Mouse (Mus musculus) stomach, embryonic 16.5 days (tissue): ENCODE results near the gene Tanc2. TPM values are rescaled to one million over a fixed set of nuclear protein-coding genes. Genes with fewer than 3 reads are reported as not detected.

Experiments
- ATAC-seq: fragments of 200-750 bp; cut with Nextera tagmentation; 2 replicates; pipeline ENCODE4 v1.8.0; 2017; ENCODE audit warnings: moderate number of reproducible peaks, moderate TSS enrichment; ENCODE audit not compliant: insufficient read depth, low FRiP score
- H3K27ac ChIP-seq: fragments of 300-500 bp; sonication (generic); 2 replicates; pipeline ENCODE4 v1.5.1; 2014; ENCODE audit warnings: low read length
- H3K27me3 ChIP-seq: fragments of 300-500 bp; sonication (generic); 2 replicates; pipeline ENCODE4 v1.6.1; 2014; ENCODE audit warnings: low read length, control low read depth, mixed read lengths; ENCODE audit not compliant: control insufficient read depth, insufficient read depth
- H3K36me3 ChIP-seq: fragments of 300-500 bp; sonication (generic); 2 replicates; pipeline ENCODE4 v1.6.1; 2014; ENCODE audit warnings: low read length; ENCODE audit not compliant: control insufficient read depth, insufficient read depth
- H3K4me1 ChIP-seq: fragments of 300-500 bp; sonication (generic); 2 replicates; pipeline ENCODE4 v1.6.1; 2014; ENCODE audit warnings: low read length, control low read depth, mixed read lengths; ENCODE audit not compliant: control insufficient read depth, insufficient read depth
- H3K4me2 ChIP-seq: fragments of 300-500 bp; sonication (generic); 2 replicates; pipeline ENCODE4 v1.6.1; 2014; ENCODE audit warnings: low read depth, low read length, mixed read lengths
- H3K4me3 ChIP-seq: fragments of 300-500 bp; sonication (generic); replicated peaks from 2 replicates; pipeline ENCODE4 v1.5.1; 2014; ENCODE audit warnings: mild to moderate bottlenecking, low read length
- H3K9ac ChIP-seq: fragments of 300-500 bp; sonication (generic); 2 replicates; pipeline ENCODE4 v1.6.1; 2014; ENCODE audit warnings: low read length
- H3K9me3 ChIP-seq: fragments of 300-500 bp; sonication (generic); replicated peaks from 2 replicates; pipeline ENCODE4 v1.6.1; 2016; ENCODE audit warnings: low read length, control low read depth; ENCODE audit not compliant: control insufficient read depth
- WGBS: fragments of 180-500 bp; shearing (Covaris S2); extraction: QIAGEN DNeasy Blood & Tissue Kit; methylation state at CpG from one replicate; pipeline ENCODE4 v1.1.7; 2014; 5-methylcytosine and 5-hydroxymethylcytosine counted together
- polyA plus RNA-seq: library from polyadenylated mRNA; unstranded; fragments of >200 nt; fragmentation: Nextera tagmentation; extraction: Ambion mirVana; gene quantifications from 2 replicates; pipeline ENCODE4 v1.2.1, GENCODE M21; 2015

Gene Tanc2
- polyA plus RNA-seq, 1 experiment from 2014 or later = 6.7 TPM

DNA sequence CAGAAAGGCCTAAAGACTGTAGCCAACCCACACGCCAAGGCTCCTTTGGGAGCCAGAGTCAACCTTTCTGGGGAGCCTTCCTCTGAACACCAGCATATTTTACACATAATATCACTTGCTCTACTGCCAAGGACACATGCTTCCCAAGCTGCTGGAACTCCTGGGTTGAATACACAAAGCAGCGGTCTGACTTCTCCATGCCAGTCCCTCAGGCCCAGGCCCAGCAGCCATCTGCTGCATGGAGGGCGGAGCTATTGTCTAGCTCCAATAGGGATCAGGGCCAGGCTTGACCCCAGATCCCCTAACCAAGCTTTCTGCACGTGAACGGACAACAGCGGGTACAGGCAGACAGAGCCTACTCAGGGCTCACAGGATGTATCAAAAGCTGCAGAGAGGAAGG lies 345.0 kb downstream of the Tanc2 start:
- no peaks in the 10 kb centered on the region for H3K36me3 ChIP-seq
- H3K4me1 ChIP-seq = 0 out of 2 replicates have a peak, but pooled peaks cover 9% of the 10 kb centered on the region
- H3K9ac ChIP-seq = no peak overlapping the region
- peak; percentile 41; the same call in 1 of the 2 replicates for ATAC-seq
- no peak overlapping the region for H3K4me3 ChIP-seq
- H3K27me3 ChIP-seq = no peaks in the 10 kb centered on the region
- H3K4me2 ChIP-seq = no peak overlapping the region
- H3K9me3 ChIP-seq = no peaks in the 10 kb centered on the region
- H3K27ac ChIP-seq = peak overlapping the region; percentile 41
- 60% methylated on average over 6 of the region's 6 CpGs for WGBS

DNA sequence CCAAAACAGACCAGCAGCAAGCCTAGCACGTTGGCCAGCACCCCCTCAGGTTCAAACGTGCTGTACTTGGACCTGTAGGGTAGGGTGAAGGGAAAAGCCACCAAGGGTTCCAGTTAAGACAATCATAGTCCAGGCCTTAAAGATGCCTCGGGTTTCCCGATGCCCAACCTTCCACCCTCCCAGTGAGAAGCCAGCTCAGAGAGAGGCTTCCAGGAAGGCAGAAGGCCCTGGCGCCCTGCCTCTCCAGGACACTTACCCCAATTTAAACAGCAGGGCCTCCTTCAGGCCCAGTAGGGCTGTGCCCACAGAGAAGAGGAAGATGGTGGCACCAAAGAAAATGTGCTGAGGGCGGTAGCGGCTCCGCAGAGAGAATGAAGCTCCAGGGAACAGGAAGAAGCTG lies 345.7 kb downstream of the Tanc2 start:
- H3K4me1 ChIP-seq = 0 out of 2 replicates have a peak, but pooled peaks cover 9% of the 10 kb centered on the region
- no peak overlapping the region for H3K27ac ChIP-seq
- 91% methylated on average over 8 of the region's 8 CpGs for WGBS
- no peak overlapping the region for H3K4me2 ChIP-seq
- H3K27me3 ChIP-seq = no peaks in the 10 kb centered on the region
- H3K9me3 ChIP-seq = no peaks in the 10 kb centered on the region
- no peaks in the 10 kb centered on the region for H3K36me3 ChIP-seq
- no peak overlapping the region for H3K4me3 ChIP-seq
- H3K9ac ChIP-seq = no peak overlapping the region
- ATAC-seq = no peak

DNA sequence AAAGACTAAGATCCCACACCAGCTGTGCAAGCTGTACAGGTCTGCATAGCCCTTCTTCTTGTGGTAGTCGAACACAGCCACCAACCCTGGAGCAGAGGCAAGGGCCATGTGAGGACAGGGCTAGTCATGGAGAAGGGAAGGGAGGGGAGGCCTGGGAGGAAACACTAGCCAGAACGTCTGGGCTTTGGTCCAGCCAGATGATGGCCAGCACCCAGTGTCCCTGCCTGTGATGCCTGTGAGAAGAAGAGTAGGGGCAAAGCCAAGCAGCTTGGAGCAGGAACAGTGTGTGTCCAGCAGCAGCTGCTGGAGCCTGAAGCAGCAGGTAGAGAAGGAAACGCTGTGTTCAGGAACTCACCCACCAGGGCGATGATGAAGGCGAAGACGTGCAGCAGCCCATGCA lies 346.4 kb downstream of the Tanc2 start:
- Histone ChIP-seq H3K27me3 (no peaks in the 10 kb centered on the region), H3K4me2 (no peak overlapping the region), H3K4me1 (0 out of 2 replicates have a peak, but pooled peaks cover 9% of the 10 kb centered on the region), H3K36me3 (no peaks in the 10 kb centered on the region), H3K27ac (no peak overlapping the region), H3K9me3 (no peaks in the 10 kb centered on the region), H3K9ac (no peak overlapping the region), H3K4me3 (no peak overlapping the region)
- 85% methylated on average over 6 of the region's 6 CpGs for WGBS
- no peak for ATAC-seq

DNA sequence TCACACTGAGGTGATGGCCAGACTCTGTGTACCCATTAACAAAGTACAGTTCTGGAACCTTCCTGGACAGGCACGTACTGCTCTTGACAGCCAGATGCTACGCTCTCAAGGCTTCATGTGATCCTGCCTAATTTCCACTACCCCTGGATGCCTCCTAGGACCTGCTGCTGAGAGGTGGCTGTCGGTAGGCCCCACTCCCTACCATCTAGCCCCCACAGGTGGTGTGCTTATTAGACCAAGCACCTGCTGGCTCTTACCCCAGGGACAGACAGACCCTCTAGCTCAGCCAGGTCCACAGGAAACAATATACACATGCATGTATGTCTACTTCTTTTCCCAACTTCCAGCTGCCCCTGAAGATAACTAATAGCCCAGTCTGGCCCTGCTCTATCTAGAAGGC lies 347.2 kb downstream of the Tanc2 start:
- Histone ChIP-seq H3K4me1 (0 out of 2 replicates have a peak, but pooled peaks cover 9% of the 10 kb centered on the region), H3K27me3 (no peaks in the 10 kb centered on the region), H3K27ac (no peak overlapping the region), H3K4me2 (no peak overlapping the region), H3K9me3 (no peaks in the 10 kb centered on the region), H3K4me3 (no peak overlapping the region), H3K9ac (no peak overlapping the region), H3K36me3 (no peaks in the 10 kb centered on the region)
- no peak for ATAC-seq
- WGBS = 87% methylated on average over 3 of the region's 3 CpGs

DNA sequence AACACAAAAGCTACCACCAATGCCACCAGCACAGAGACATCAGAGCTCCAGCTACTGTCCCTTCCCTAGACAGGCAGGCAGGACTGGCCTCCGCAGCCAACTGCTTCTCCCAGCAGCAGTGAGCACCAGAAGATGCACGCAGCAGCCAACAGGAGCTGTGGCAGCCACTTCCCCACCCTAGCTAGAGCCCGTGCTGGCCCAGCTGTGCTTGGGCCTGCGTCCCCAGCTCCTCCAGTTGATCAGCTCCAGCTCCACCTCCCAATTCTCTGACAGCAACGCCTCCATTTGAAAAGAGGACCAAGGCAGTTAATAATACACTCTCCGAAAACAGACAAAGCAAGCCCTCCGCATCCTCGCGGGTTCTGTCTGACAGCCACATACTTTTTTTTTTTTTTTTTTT lies 349.0 kb downstream of the Tanc2 start:
- H3K27me3 ChIP-seq = no peaks in the 10 kb centered on the region
- no peak overlapping the region for H3K4me3 ChIP-seq
- ATAC-seq = no peak
- no peak overlapping the region for H3K27ac ChIP-seq
- 0 out of 2 replicates have a peak, but pooled peaks cover 8% of the 10 kb centered on the region for H3K4me1 ChIP-seq
- no peaks in the 10 kb centered on the region for H3K36me3 ChIP-seq
- no peaks in the 10 kb centered on the region for H3K9me3 ChIP-seq
- 58% methylated on average over 9 of the region's 9 CpGs for WGBS
- H3K9ac ChIP-seq = no peak overlapping the region
- H3K4me2 ChIP-seq = no peak overlapping the region

DNA sequence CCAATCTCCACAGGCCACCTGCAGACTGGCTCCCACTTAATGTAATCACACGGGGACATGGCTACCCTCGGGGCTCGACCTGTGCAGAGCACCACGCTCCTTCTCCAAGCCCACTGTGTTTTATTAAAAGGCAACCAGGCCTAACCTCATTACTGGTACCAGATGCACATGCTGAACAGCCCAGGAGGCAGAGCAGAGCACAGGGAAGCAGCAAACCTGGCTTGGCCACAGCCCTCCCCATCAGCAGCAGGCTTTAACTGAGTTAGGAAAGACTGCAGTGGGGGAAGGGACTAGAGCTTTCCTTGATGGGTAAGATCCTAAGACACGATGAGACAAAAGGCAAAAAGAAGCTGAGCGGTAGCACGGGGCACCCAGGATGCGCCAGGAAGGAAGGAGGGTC lies 352.2 kb downstream of the Tanc2 start:
- no peak for ATAC-seq
- Histone ChIP-seq H3K9ac (no peak overlapping the region), H3K27ac (no peak overlapping the region), H3K9me3 (no peaks in the 10 kb centered on the region), H3K36me3 (no peaks in the 10 kb centered on the region), H3K4me2 (no peak overlapping the region), H3K27me3 (no peaks in the 10 kb centered on the region; the same call in 1 of the 2 replicates), H3K4me3 (no peak overlapping the region), H3K4me1 (peaks cover 14% of the 10 kb centered on the region)
- 70% methylated on average over 8 of the region's 8 CpGs for WGBS

DNA sequence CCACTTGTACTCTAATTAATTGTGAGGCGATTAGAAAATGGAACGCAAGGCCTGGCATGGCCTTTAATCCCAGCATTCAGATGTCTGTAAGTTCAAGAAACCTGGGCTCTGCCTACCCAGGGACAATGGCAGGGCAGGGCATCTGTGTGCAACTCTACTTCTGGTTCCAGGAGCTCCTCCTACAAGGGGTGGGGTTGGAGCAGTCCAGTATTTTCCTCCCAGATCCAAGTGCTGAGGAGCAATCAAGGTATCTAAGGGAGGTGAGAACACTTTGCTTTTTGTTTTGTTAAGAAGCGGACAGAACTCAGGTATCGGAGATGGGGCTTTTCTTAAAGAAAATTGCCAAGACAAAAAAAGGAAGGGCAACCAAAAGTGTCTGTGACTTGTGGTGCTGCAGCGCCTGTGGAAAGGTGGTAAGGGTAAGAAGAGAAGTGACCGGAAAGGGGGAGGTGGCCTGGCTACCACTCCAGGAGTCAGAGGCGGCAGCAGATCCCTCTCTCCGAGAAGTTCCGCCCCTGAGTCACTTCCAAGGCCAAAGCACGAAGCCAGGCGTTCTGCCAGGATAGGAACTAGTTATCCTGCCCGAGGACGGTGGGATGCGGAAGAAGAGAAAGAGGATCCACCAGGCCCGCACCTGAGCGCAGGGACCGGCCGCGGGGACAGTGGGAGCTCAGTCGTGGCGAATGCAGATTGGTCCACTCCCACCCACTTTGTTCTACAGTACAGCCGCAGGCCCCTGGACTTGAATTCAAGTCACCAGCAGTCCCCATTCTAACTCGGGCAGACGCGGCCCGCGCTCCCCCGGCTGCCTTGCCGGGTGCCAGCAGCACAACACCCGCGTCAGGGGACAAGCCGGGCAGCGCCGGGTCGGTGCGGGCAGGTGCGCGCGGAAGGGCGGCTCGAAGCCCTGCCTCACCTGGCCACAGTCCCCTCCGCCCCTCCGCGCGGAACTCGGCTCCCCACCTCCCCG lies 353.6 kb downstream of the Tanc2 start:
- Histone ChIP-seq H3K36me3 (no peaks in the 10 kb centered on the region), H3K27me3 (no peaks in the 10 kb centered on the region; the same call in 1 of the 2 replicates), H3K4me3 (peak overlapping the region; percentile 65), H3K27ac (peak overlapping the region; percentile 92), H3K4me1 (peaks cover 18% of the 10 kb centered on the region), H3K4me2 (peak overlapping the region; percentile 89), H3K9ac (peak overlapping the region; percentile 80), H3K9me3 (no peaks in the 10 kb centered on the region)
- 6% methylated on average over 46 of the region's 47 CpGs for WGBS
- ATAC-seq = peak; percentile 65; the same call in 1 of the 2 replicates

DNA sequence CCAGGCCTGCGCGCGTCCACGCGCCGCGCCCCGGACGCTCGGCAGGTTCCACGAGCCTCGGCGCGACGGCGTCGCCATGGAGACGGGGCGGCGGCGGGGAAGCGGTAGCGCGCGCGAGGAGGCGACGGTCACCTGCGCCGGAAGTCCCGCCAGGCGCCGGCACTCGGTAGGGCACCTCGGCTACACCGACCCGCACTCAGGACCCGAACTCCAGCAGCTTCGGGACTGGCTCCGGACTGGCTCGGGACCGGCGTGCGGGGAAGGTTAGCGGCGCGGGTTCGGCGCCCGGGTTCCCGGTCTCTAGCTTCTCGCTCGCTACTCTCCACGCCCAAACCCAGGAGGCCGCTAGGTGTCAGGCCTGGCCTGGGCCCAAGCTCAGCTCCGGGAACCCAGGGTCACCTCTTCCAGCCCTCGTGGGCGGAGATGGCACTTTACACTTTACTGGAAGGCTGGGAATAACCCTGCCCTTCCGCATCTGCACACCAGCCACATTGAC lies 354.4 kb downstream of the Tanc2 start:
- Histone ChIP-seq H3K27me3 (no peaks in the 10 kb centered on the region; the same call in 1 of the 2 replicates), H3K9ac (peak overlapping the region; percentile 80)
- under 1% methylated on average over 59 of the region's 59 CpGs for WGBS

More for the DNA sequence above, 354.4 kb downstream of the Tanc2 start:
- H3K4me3 ChIP-seq = peak overlapping the region; percentile 65
- no peaks in the 10 kb centered on the region for H3K9me3 ChIP-seq
- H3K36me3 ChIP-seq = no peaks in the 10 kb centered on the region
- H3K4me2 ChIP-seq = peak overlapping the region; percentile 89
- peaks cover 18% of the 10 kb centered on the region for H3K4me1 ChIP-seq
- ATAC-seq = peak; percentile 65
- H3K27ac ChIP-seq = peak overlapping the region; percentile 92
